Mouse (Mus musculus): ENCODE measurements at regions not wholly inside any gene's neighbourhood (a gene's known extent, or its start where the extent isn't known, plus 50 kb on each side); places are given as distances from the start of the nearest gene placed in this dataset.

DNA sequence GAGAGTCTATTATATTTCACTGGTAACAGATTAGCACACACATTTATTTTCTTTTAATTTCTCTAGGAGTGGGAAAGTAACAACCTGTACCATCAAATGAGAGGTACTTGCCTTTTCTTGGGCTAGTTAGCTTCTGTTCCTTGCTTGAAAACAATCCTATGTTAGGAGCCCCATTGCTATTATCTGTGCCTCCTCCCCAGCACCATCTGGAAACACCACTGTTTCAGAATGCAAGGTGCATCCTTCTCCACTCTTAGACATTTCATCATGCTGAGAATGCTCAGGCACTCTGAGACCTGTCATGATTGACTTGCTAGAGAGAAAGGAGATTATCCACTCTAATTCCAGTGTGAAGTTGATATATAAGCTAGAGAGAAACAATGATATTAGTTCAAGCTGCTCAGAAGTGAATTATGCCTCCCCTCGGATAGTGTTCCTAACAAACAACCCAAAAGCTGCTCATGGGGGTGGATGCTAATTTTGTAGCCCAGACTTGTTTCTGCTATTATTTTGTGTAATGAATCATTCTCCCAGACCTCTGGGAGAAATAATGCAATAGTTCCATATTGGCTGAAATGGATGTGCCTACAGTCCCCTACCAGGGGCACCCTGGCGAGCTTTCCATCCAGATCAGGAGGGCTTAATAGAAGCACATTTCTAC, 119.0 kb upstream of the Cttnbp2 start:
- no peaks in the 10 kb centered on the region for H3K9me3 ChIP-seq (ENCODE audit: control insufficient read depth, low read length)
- no peak for ATAC-seq

DNA sequence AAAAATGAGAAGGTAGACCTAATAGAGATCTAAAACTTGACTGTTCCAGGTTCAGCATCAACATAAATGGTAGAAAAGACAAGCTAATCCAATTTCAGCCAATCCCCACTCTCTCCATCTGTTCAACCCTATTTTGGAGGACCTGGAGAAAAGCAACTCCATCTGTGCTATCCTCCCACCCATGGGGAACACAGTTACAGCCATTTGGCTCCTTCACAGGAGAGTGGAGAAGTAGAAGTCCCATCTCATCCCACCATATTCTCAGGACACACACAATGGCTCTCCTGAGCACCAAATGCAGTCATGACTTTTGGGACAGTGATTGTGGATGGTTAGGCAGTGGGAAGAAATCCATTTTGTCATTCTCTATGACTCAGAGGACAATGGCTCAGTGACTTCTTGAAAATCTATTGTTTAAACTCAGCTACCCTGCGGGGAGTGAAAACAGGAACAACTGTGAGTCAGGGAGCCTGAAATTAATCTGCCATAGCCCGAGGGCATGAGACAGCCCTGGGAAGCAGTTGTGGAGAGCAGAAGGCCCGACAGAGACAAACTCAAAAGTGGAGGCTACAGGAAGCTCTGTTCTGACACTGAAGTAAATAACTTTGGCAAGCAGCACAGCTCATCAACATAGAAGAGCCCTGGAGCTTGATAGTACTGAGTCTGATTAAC, 125.2 kb upstream of the Cttnbp2 start:
- Histone ChIP-seq H3K9ac (ENCODE audit: low read depth, low read length) (no peak overlapping the region), H3K27ac (ENCODE audit: low read length) (no peak overlapping the region), H3K27me3 (replicated peaks; ENCODE audit: control insufficient read depth, insufficient read depth, low read length) (no peaks in the 10 kb centered on the region), H3K4me1 (ENCODE audit: control insufficient read depth, insufficient read depth, low read length) (no peaks in the 10 kb centered on the region), H3K4me3 (ENCODE audit: low read length) (no peak overlapping the region), H3K4me2 (ENCODE audit: low read depth, low read length) (no peak overlapping the region), H3K9me3 (ENCODE audit: control insufficient read depth, low read length) (no peaks in the 10 kb centered on the region), H3K36me3 (ENCODE audit: control insufficient read depth, insufficient read depth, low read length) (no peaks in the 10 kb centered on the region)
- 55% methylated on average over 3 of the region's 3 CpGs for WGBS
- ATAC-seq = no peak

More for the DNA sequence above, 119.0 kb upstream of the Cttnbp2 start:
- H3K36me3 ChIP-seq (ENCODE audit: control insufficient read depth, insufficient read depth, low read length) = no peaks in the 10 kb centered on the region
- WGBS = 81% methylated on average over 2 of the region's 2 CpGs
- H3K27ac ChIP-seq (ENCODE audit: low read length) = no peak overlapping the region
- no peaks in the 10 kb centered on the region for H3K4me1 ChIP-seq (ENCODE audit: control insufficient read depth, insufficient read depth, low read length)
- no peak overlapping the region for H3K4me2 ChIP-seq (ENCODE audit: low read depth, low read length)
- no peak overlapping the region for H3K9ac ChIP-seq (ENCODE audit: low read depth, low read length)
- no peaks in the 10 kb centered on the region for H3K27me3 ChIP-seq (replicated peaks; ENCODE audit: control insufficient read depth, insufficient read depth, low read length)
- no peak overlapping the region for H3K4me3 ChIP-seq (ENCODE audit: low read length)

DNA sequence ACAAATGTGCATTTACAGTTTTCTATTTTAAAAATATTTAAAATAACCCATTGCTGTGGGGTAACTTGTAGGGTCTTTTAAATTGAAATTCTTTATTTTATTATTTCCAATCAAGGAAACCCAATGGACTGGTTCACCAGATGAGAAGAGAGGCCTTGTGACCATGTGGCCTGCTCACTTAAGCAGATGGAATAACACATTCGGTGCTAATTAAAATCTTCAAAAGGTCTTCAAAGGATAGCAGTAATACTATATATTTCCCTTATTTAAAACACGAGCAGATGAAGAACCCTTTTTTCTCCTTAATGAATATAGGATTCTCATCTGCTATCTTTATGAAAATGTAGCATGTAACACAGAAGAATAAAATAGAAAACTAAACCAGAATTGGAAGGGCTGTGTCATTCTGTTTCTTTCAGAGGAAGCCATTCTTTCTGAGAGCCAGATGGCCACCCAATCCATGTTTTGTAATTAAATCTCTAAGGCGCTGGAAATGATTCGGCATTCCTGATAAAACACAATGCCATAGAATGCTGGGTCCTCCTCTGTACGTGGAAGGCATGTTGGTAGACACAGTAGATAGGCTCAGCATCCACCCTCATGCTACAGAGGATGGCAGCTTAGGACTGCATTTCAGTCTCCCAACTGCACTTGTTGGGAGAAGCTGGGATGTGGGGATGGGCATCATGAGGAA, 134.4 kb upstream of the Cttnbp2 start:
- WGBS = 74% methylated on average over 5 of the region's 5 CpGs
- ATAC-seq = no peak

DNA sequence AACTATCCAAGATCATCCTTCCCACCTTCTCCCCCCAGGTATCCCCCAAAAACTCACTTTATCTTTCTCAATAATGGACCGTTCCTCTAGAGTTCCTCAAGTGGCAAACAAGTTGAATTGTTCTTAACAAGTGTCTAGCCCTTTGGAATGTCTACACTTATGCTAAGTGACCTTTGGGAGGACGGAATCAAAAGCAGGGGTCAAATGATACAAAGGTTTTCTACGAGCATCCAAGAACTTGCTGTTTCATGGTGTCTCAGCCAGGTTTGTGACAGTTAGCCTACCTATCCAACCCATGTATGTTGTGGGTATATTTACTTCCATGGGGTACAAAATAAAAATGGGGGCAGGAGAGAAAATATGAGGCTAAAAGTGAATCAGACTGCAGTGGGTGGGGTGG, 136.7 kb upstream of the Cttnbp2 start:
- ATAC-seq = no peak
- 89% methylated on average over 3 of the region's 3 CpGs for WGBS
- no peak overlapping the region for H3K9ac ChIP-seq (ENCODE audit: low read depth, low read length)

More for the DNA sequence above, 134.4 kb upstream of the Cttnbp2 start:
- Histone ChIP-seq H3K9me3 (ENCODE audit: control insufficient read depth, low read length) (no peaks in the 10 kb centered on the region), H3K27ac (ENCODE audit: low read length) (no peak overlapping the region), H3K27me3 (replicated peaks; ENCODE audit: control insufficient read depth, insufficient read depth, low read length) (no peaks in the 10 kb centered on the region), H3K4me2 (ENCODE audit: low read depth, low read length) (no peak overlapping the region), H3K4me3 (ENCODE audit: low read length) (no peak overlapping the region), H3K4me1 (ENCODE audit: control insufficient read depth, insufficient read depth, low read length) (no peaks in the 10 kb centered on the region), H3K36me3 (ENCODE audit: control insufficient read depth, insufficient read depth, low read length) (no peaks in the 10 kb centered on the region), H3K9ac (ENCODE audit: low read depth, low read length) (no peak overlapping the region)

DNA sequence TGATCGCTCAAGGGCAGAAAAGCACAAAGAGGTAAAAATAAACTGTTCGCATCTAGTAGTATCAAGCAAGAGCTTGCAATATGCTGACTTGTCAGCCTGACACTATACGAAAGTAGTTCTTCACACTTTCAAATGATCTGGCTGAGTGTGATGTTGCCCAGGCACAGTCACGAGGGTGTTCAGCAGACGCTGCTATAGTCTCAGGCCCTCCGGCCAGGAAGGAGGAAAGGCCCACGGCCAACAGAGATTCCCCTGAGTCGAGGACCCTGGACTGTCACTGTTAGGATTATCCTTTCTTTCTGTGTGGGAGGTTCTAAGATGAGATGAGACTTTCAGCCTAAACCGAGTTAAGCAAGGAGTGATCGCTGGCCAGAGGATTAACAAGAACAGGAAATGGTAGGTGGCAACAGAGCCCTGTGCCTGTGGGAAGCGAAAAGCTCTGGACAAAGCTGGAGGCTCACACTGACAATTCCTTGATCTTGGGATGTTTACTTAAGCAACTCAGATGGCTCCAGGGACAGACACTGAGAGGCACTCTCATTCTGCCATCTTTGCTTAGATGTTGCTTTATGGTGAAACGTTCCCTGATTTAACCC, 137.5 kb upstream of the Cttnbp2 start:
- Histone ChIP-seq H3K36me3 (ENCODE audit: control insufficient read depth, insufficient read depth, low read length) (no peaks in the 10 kb centered on the region), H3K9me3 (ENCODE audit: control insufficient read depth, low read length) (no peaks in the 10 kb centered on the region), H3K9ac (ENCODE audit: low read depth, low read length) (no peak overlapping the region), H3K4me1 (ENCODE audit: control insufficient read depth, insufficient read depth, low read length) (no peaks in the 10 kb centered on the region), H3K27ac (ENCODE audit: low read length) (no peak overlapping the region), H3K27me3 (replicated peaks; ENCODE audit: control insufficient read depth, insufficient read depth, low read length) (no peaks in the 10 kb centered on the region), H3K4me3 (ENCODE audit: low read length) (no peak overlapping the region), H3K4me2 (ENCODE audit: low read depth, low read length) (no peak overlapping the region)
- 58% methylated on average over 12 of the region's 12 CpGs for WGBS
- no peak for ATAC-seq

More for the DNA sequence above, 136.7 kb upstream of the Cttnbp2 start:
- H3K4me2 ChIP-seq (ENCODE audit: low read depth, low read length) = no peak overlapping the region
- no peaks in the 10 kb centered on the region for H3K36me3 ChIP-seq (ENCODE audit: control insufficient read depth, insufficient read depth, low read length)
- no peaks in the 10 kb centered on the region for H3K4me1 ChIP-seq (ENCODE audit: control insufficient read depth, insufficient read depth, low read length)
- H3K27me3 ChIP-seq (replicated peaks; ENCODE audit: control insufficient read depth, insufficient read depth, low read length) = no peaks in the 10 kb centered on the region
- H3K27ac ChIP-seq (ENCODE audit: low read length) = no peak overlapping the region
- no peak overlapping the region for H3K4me3 ChIP-seq (ENCODE audit: low read length)
- no peaks in the 10 kb centered on the region for H3K9me3 ChIP-seq (ENCODE audit: control insufficient read depth, low read length)

DNA sequence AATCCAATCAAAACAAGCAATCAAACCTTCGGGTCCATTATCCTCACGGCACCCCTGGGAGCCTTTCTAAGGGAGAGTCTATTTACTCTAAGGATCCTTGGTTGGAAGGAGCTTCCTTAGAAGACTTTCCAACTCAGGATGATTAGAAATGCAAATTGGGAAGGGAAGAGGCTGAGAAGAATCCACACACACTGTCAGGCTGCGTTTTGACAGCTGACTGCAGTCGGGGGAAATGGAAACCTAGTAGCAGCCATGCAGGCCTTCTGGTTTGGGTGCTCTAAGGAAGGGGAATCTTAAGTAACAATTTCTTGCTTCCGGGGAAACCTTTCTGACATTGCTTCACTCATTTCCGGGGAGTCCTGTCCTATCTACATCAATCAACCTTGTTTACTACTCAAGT, 139.6 kb upstream of the Cttnbp2 start:
- no peaks in the 10 kb centered on the region for H3K36me3 ChIP-seq (ENCODE audit: control insufficient read depth, insufficient read depth, low read length)
- H3K4me2 ChIP-seq (ENCODE audit: low read depth, low read length) = no peak overlapping the region
- WGBS = 59% methylated on average over 6 of the region's 6 CpGs
- no peak overlapping the region for H3K27ac ChIP-seq (ENCODE audit: low read length)
- H3K9me3 ChIP-seq (ENCODE audit: control insufficient read depth, low read length) = no peaks in the 10 kb centered on the region
- no peak for ATAC-seq
- no peaks in the 10 kb centered on the region for H3K27me3 ChIP-seq (replicated peaks; ENCODE audit: control insufficient read depth, insufficient read depth, low read length)
- no peak overlapping the region for H3K4me3 ChIP-seq (ENCODE audit: low read length)
- H3K4me1 ChIP-seq (ENCODE audit: control insufficient read depth, insufficient read depth, low read length) = no peaks in the 10 kb centered on the region
- H3K9ac ChIP-seq (ENCODE audit: low read depth, low read length) = no peak overlapping the region

DNA sequence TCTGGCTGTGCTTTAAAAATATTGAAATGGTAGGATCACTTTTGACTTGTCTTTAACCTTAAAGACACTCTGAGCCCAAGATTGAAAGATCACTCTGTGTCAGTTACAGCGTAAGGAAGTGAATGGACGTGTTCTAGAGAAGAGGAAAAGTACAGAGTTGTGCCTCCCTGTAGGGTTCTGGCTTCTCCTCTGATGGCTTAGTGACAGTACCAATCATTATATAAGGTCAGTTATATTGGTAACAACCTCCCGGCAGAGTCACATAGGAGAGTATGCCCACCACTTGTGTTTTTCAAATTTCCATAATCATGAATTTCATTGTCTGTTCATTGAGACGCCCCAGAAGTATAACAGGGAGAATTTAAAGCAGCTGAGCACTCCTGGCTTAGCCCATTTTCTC, 141.6 kb upstream of the Cttnbp2 start:
- ATAC-seq = no peak
- Histone ChIP-seq H3K36me3 (ENCODE audit: control insufficient read depth, insufficient read depth, low read length) (no peaks in the 10 kb centered on the region), H3K4me1 (ENCODE audit: control insufficient read depth, insufficient read depth, low read length) (no peaks in the 10 kb centered on the region), H3K27ac (ENCODE audit: low read length) (no peak overlapping the region), H3K9ac (ENCODE audit: low read depth, low read length) (no peak overlapping the region), H3K27me3 (replicated peaks; ENCODE audit: control insufficient read depth, insufficient read depth, low read length) (no peaks in the 10 kb centered on the region), H3K4me3 (ENCODE audit: low read length) (no peak overlapping the region), H3K9me3 (ENCODE audit: control insufficient read depth, low read length) (no peaks in the 10 kb centered on the region), H3K4me2 (ENCODE audit: low read depth, low read length) (no peak overlapping the region)
- whole genome bisulfite sequencing = 76% methylated on average over 4 of the region's 4 CpGs

DNA sequence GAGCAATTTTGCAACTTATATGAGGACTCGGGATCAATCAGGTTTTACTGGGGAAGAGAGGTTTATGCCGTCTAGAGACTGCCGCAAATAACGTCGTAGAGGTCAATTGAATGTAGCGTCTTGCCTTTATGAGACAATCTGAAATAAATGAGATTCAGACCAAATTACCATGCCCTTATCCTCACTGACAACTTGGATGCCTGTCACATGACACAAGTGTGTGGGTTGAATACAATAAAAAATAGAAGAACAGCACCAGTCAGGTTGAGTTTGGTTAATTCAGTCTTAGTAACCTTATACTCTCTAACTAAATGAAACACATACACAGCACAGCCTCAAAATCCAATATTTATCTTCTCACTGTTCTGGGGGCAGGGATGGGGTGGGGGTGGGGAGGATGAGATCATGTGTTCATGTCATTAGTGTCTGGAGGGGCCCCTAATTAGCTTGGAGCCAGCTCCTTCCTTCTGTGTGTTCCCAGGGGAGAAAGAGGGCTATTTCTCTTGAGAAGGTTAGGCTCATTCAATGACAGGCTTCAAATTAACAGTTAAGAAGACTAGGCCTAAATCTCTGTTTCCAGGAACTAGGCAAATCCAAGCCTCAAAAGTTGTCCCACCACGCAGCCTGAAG, 142.2 kb upstream of the Cttnbp2 start:
- no peaks in the 10 kb centered on the region for H3K4me1 ChIP-seq (ENCODE audit: control insufficient read depth, insufficient read depth, low read length)
- no peak overlapping the region for H3K27ac ChIP-seq (ENCODE audit: low read length)
- H3K4me2 ChIP-seq (ENCODE audit: low read depth, low read length) = no peak overlapping the region
- no peaks in the 10 kb centered on the region for H3K36me3 ChIP-seq (ENCODE audit: control insufficient read depth, insufficient read depth, low read length)
- no peaks in the 10 kb centered on the region for H3K9me3 ChIP-seq (ENCODE audit: control insufficient read depth, low read length)
- no peak overlapping the region for H3K9ac ChIP-seq (ENCODE audit: low read depth, low read length)
- no peak for ATAC-seq
- 86% methylated on average over 7 of the region's 7 CpGs for WGBS
- H3K27me3 ChIP-seq (replicated peaks; ENCODE audit: control insufficient read depth, insufficient read depth, low read length) = no peaks in the 10 kb centered on the region
- no peak overlapping the region for H3K4me3 ChIP-seq (ENCODE audit: low read length)

DNA sequence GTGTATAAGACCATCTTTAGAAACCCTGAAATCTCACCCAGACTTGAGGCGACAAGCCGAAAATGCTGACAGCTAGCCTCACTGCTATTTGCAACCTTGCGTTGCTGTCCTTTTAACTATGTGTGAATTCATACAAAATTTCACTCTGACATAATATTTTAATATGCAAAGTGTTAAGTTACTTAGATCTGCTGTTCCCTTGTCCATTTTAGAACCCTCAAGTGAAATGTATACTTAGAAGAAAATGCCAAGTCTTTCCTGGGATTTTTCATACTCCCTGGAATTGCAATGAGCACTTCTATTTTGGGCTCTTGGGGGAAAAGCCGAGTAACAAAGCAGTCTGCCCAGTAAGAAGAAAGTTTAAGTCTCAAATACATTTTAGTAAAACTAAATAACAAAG, 150.0 kb upstream of the Cttnbp2 start:
- ATAC-seq = no peak
- no peak overlapping the region for H3K9ac ChIP-seq (ENCODE audit: low read depth, low read length)

More for the DNA sequence above, 150.0 kb upstream of the Cttnbp2 start:
- no peak overlapping the region for H3K4me3 ChIP-seq (ENCODE audit: low read length)
- WGBS = 90% methylated on average over 4 of the region's 4 CpGs
- H3K9me3 ChIP-seq (ENCODE audit: control insufficient read depth, low read length) = no peaks in the 10 kb centered on the region
- H3K36me3 ChIP-seq (ENCODE audit: control insufficient read depth, insufficient read depth, low read length) = no peaks in the 10 kb centered on the region
- no peak overlapping the region for H3K27ac ChIP-seq (ENCODE audit: low read length)
- no peaks in the 10 kb centered on the region for H3K27me3 ChIP-seq (replicated peaks; ENCODE audit: control insufficient read depth, insufficient read depth, low read length)
- H3K4me1 ChIP-seq (ENCODE audit: control insufficient read depth, insufficient read depth, low read length) = no peaks in the 10 kb centered on the region
- no peak overlapping the region for H3K4me2 ChIP-seq (ENCODE audit: low read depth, low read length)

Data from intestine, embryonic 16.5 days (tissue).